Mouse (Mus musculus): Measurements from ENCODE around the gene Tmem132d. TPM values are rescaled to one million over a fixed set of nuclear protein-coding genes. Genes with fewer than 3 reads are reported as not detected.
A peak's percentile ranks its signal among the peaks of the same experiment; 100 is the strongest.
"Not testable (repeated sequence)": the region's sequence is repeated elsewhere in the genome, so short reads cannot be mapped to it uniquely, and the experiment has no call there.

Gene Tmem132d
- polyA plus RNA-seq, 1 experiment from 2014 or later, result 2.1 TPM

GRCm38 (mm10) chr5:127775749-127776148 is 657.1 kb downstream of the Tmem132d start:
- 81% methylated on average over 7 of the region's 7 CpGs for WGBS
- H3K9ac ChIP-seq (ENCODE audit: low read length), result no peak overlapping the region
- ATAC-seq (ENCODE audit: insufficient read depth, low FRiP score, low TSS enrichment), result no peak

GRCm38 (mm10) chr5:127758576-127758975 is 674.3 kb downstream of the Tmem132d start:
- WGBS, result 84% methylated on average over 4 of the region's 4 CpGs
- Histone ChIP-seq H3K4me3 (ENCODE audit: low read depth, low read length) (no peak overlapping the region), H3K9me3 (ENCODE audit: control insufficient read depth, low read length) (no peaks in the 10 kb centered on the region), H3K4me1 (ENCODE audit: control insufficient read depth, insufficient read depth, low read length) (no peaks in the 10 kb centered on the region), H3K9ac (ENCODE audit: low read length) (no peak overlapping the region), H3K27ac (ENCODE audit: low read depth, low read length) (no peak overlapping the region), H3K36me3 (ENCODE audit: control insufficient read depth, insufficient read depth, low read length) (no peaks in the 10 kb centered on the region), H3K27me3 (ENCODE audit: control insufficient read depth, insufficient read depth, low read length) (no peaks in the 10 kb centered on the region), H3K4me2 (ENCODE audit: low read depth) (no peak overlapping the region)
- ATAC-seq (ENCODE audit: insufficient read depth, low FRiP score, low TSS enrichment) (no peak), DNase-seq (ENCODE audit: low spot score) (no peak)

More at GRCm38 (mm10) chr5:127775749-127776148, 657.1 kb downstream of the Tmem132d start:
- H3K4me1 ChIP-seq (ENCODE audit: control insufficient read depth, insufficient read depth, low read length), result no peaks in the 10 kb centered on the region
- no peak for DNase-seq (ENCODE audit: low spot score)
- H3K27me3 ChIP-seq (ENCODE audit: control insufficient read depth, insufficient read depth, low read length), result no peaks in the 10 kb centered on the region
- H3K9me3 ChIP-seq (ENCODE audit: control insufficient read depth, low read length), result no peaks in the 10 kb centered on the region
- no peaks in the 10 kb centered on the region for H3K36me3 ChIP-seq (ENCODE audit: control insufficient read depth, insufficient read depth, low read length)
- H3K4me2 ChIP-seq (ENCODE audit: low read depth), result no peak overlapping the region
- H3K4me3 ChIP-seq (ENCODE audit: low read depth, low read length), result no peak overlapping the region
- no peak overlapping the region for H3K27ac ChIP-seq (ENCODE audit: low read depth, low read length)

- DNase-seq (ENCODE audit: low spot score) (no peak), ATAC-seq (ENCODE audit: insufficient read depth, low FRiP score, low TSS enrichment) (no peak)
- 86% methylated on average over 4 of the region's 4 CpGs for WGBS
Measured at GRCm38 (mm10) chr5:127756671-127757423, 676.0 kb downstream of the Tmem132d start.

GRCm38 (mm10) chr5:127756011-127756410 is 676.9 kb downstream of the Tmem132d start:
- Histone ChIP-seq H3K4me1 (ENCODE audit: control insufficient read depth, insufficient read depth, low read length) (no peaks in the 10 kb centered on the region), H3K27ac (ENCODE audit: low read depth, low read length) (no peak overlapping the region), H3K27me3 (ENCODE audit: control insufficient read depth, insufficient read depth, low read length) (no peaks in the 10 kb centered on the region), H3K9me3 (ENCODE audit: control insufficient read depth, low read length) (no peaks in the 10 kb centered on the region), H3K9ac (ENCODE audit: low read length) (no peak overlapping the region), H3K4me3 (ENCODE audit: low read depth, low read length) (no peak overlapping the region), H3K36me3 (ENCODE audit: control insufficient read depth, insufficient read depth, low read length) (no peaks in the 10 kb centered on the region), H3K4me2 (ENCODE audit: low read depth) (no peak overlapping the region)
- 83% methylated on average over 3 of the region's 3 CpGs for WGBS
- DNase-seq (ENCODE audit: low spot score) (no peak), ATAC-seq (ENCODE audit: insufficient read depth, low FRiP score, low TSS enrichment) (no peak)

More at GRCm38 (mm10) chr5:127756671-127757423, 676.0 kb downstream of the Tmem132d start:
- Histone ChIP-seq H3K4me1 (ENCODE audit: control insufficient read depth, insufficient read depth, low read length) (no peaks in the 10 kb centered on the region), H3K4me3 (ENCODE audit: low read depth, low read length) (no peak overlapping the region), H3K27me3 (ENCODE audit: control insufficient read depth, insufficient read depth, low read length) (no peaks in the 10 kb centered on the region), H3K9me3 (ENCODE audit: control insufficient read depth, low read length) (no peaks in the 10 kb centered on the region), H3K27ac (ENCODE audit: low read depth, low read length) (no peak overlapping the region), H3K4me2 (ENCODE audit: low read depth) (no peak overlapping the region), H3K9ac (ENCODE audit: low read length) (no peak overlapping the region), H3K36me3 (ENCODE audit: control insufficient read depth, insufficient read depth, low read length) (no peaks in the 10 kb centered on the region)

GRCm38 (mm10) chr5:127755594-127755993 is 677.3 kb downstream of the Tmem132d start:
- no peak overlapping the region for H3K9ac ChIP-seq (ENCODE audit: low read length)
- no peaks in the 10 kb centered on the region for H3K36me3 ChIP-seq (ENCODE audit: control insufficient read depth, insufficient read depth, low read length)
- no peak for DNase-seq (ENCODE audit: low spot score)
- 80% methylated on average over 4 of the region's 4 CpGs for WGBS
- H3K9me3 ChIP-seq (ENCODE audit: control insufficient read depth, low read length), result no peaks in the 10 kb centered on the region
- no peak overlapping the region for H3K27ac ChIP-seq (ENCODE audit: low read depth, low read length)
- no peak overlapping the region for H3K4me2 ChIP-seq (ENCODE audit: low read depth)
- no peaks in the 10 kb centered on the region for H3K4me1 ChIP-seq (ENCODE audit: control insufficient read depth, insufficient read depth, low read length)
- H3K27me3 ChIP-seq (ENCODE audit: control insufficient read depth, insufficient read depth, low read length), result no peaks in the 10 kb centered on the region
- no peak overlapping the region for H3K4me3 ChIP-seq (ENCODE audit: low read depth, low read length)
- ATAC-seq (ENCODE audit: insufficient read depth, low FRiP score, low TSS enrichment), result no peak

GRCm38 (mm10) chr5:127751262-127751975 is 681.5 kb downstream of the Tmem132d start:
- H3K4me1 ChIP-seq (ENCODE audit: control insufficient read depth, insufficient read depth, low read length), result no peaks in the 10 kb centered on the region
- ATAC-seq (ENCODE audit: insufficient read depth, low FRiP score, low TSS enrichment), result no peak

GRCm38 (mm10) chr5:127749540-127749939 is 683.3 kb downstream of the Tmem132d start:
- H3K4me1 ChIP-seq (ENCODE audit: control insufficient read depth, insufficient read depth, low read length); ATAC-seq (ENCODE audit: insufficient read depth, low FRiP score, low TSS enrichment); H3K4me3 ChIP-seq (ENCODE audit: low read depth, low read length); H3K27ac ChIP-seq (ENCODE audit: low read depth, low read length); H3K27me3 ChIP-seq (ENCODE audit: control insufficient read depth, insufficient read depth, low read length); H3K9me3 ChIP-seq (ENCODE audit: control insufficient read depth, low read length); H3K9ac ChIP-seq (ENCODE audit: low read length); H3K36me3 ChIP-seq (ENCODE audit: control insufficient read depth, insufficient read depth, low read length); H3K4me2 ChIP-seq (ENCODE audit: low read depth); DNase-seq (ENCODE audit: low spot score): not testable (repeated sequence)
- 82% methylated on average over 3 of the region's 3 CpGs for WGBS

More at GRCm38 (mm10) chr5:127751262-127751975, 681.5 kb downstream of the Tmem132d start:
- Histone ChIP-seq H3K27me3 (ENCODE audit: control insufficient read depth, insufficient read depth, low read length) (no peaks in the 10 kb centered on the region), H3K27ac (ENCODE audit: low read depth, low read length) (no peak overlapping the region), H3K9ac (ENCODE audit: low read length) (no peak overlapping the region), H3K36me3 (ENCODE audit: control insufficient read depth, insufficient read depth, low read length) (no peaks in the 10 kb centered on the region), H3K9me3 (ENCODE audit: control insufficient read depth, low read length) (no peaks in the 10 kb centered on the region), H3K4me2 (ENCODE audit: low read depth) (no peak overlapping the region), H3K4me3 (ENCODE audit: low read depth, low read length) (no peak overlapping the region)
- DNase-seq (ENCODE audit: low spot score), result peak; percentile 50
- 26% methylated on average over 20 of the region's 20 CpGs for WGBS

GRCm38 (mm10) chr5:127741331-127741730 is 691.5 kb downstream of the Tmem132d start:
- H3K27ac ChIP-seq (ENCODE audit: low read depth, low read length), result no peak overlapping the region
- DNase-seq (ENCODE audit: low spot score) (no peak), ATAC-seq (ENCODE audit: insufficient read depth, low FRiP score, low TSS enrichment) (no peak)
- H3K4me1 ChIP-seq (ENCODE audit: control insufficient read depth, insufficient read depth, low read length), result no peaks in the 10 kb centered on the region
- no peak overlapping the region for H3K4me3 ChIP-seq (ENCODE audit: low read depth, low read length)
- WGBS, result 92% methylated on average over 16 of the region's 16 CpGs
- H3K27me3 ChIP-seq (ENCODE audit: control insufficient read depth, insufficient read depth, low read length), result no peaks in the 10 kb centered on the region
- no peaks in the 10 kb centered on the region for H3K9me3 ChIP-seq (ENCODE audit: control insufficient read depth, low read length)
- H3K36me3 ChIP-seq (ENCODE audit: control insufficient read depth, insufficient read depth, low read length), result no peaks in the 10 kb centered on the region
- no peak overlapping the region for H3K4me2 ChIP-seq (ENCODE audit: low read depth)
- no peak overlapping the region for H3K9ac ChIP-seq (ENCODE audit: low read length)

Data from neural tube, embryonic 11.5 days (tissue).